ENCODE assay signal across 8 mouse cellular contexts in genomic region chr7:5038109-5038732, GRCm38 (mm10). TPM values are rescaled to one million over a fixed set of nuclear protein-coding genes. Genes with fewer than 3 reads are reported as not detected.
DNase-seq lines count a peak whose midpoint lies in the region; ATAC-seq lines count a peak whose summit lies in the region.

Zfp784 (minus strand) TSS chr7:5038446.

- H3K27ac ChIP-seq in hindbrain, embryonic 13.5 days, result peak within 1 kb of the TSS; percentile 98

- H3K4me1 ChIP-seq in hindbrain, embryonic 13.5 days (replicated peaks), result peaks cover 22% of the 10 kb centered on the region

- DNase-seq in NIH3T3 (ENCODE audit: low read depth), result peak; percentile 95
- peak; percentile 97 for DNase-seq in cerebellum, postnatal 10 days
- DNase-seq in frontal cortex, postnatal 10 days (ENCODE audit: low spot score in 2 of 2), result peak; percentile 88 to 92
- DNase-seq in layer of hippocampus, postnatal 36 days, result peak; percentile 94
- DNase-seq in lung, postnatal 36 days, result peak; percentile 94
- peak; percentile 95 for DNase-seq in retina, postnatal 1 day
- peak; percentile 93 to 97 for DNase-seq in urinary bladder, adult 18-20 months (ENCODE audit: low spot score in 2 of 2)

- ATAC-seq in hindbrain, embryonic 13.5 days (ENCODE audit: low FRiP score), result peak; percentile 96

- peak within 1 kb of the TSS; percentile 60 for H3K4me2 ChIP-seq in hindbrain, embryonic 13.5 days

- H3K9me3 ChIP-seq in hindbrain, embryonic 13.5 days, result no peaks in the 10 kb centered on the region

- under 1% methylated on average over 48 of the region's 48 CpGs for WGBS in hindbrain, embryonic 13.5 days

- H3K36me3 ChIP-seq in hindbrain, embryonic 13.5 days, result peaks cover 34% of the 10 kb centered on the region

- H3K27me3 ChIP-seq in hindbrain, embryonic 13.5 days, result no peaks in the 10 kb centered on the region

- peak within 1 kb of the TSS; percentile 61 for H3K4me3 ChIP-seq in hindbrain, embryonic 13.5 days

- H3K9ac ChIP-seq in hindbrain, embryonic 13.5 days, result peak within 1 kb of the TSS; percentile 77

RNA-seq across cellular contexts. Expression of gene Zfp784, which starts in this region (rescaled TPM):
- polyA plus RNA-seq in hindbrain, embryonic 13.5 days (2015; fragmentation: Nextera tagmentation; extraction: Ambion mirVana), result 7.8 and 9.8 TPM in 2 replicates
- 1 to 10 TPM; 5.1 to 5.4 TPM for total RNA-seq in layer of hippocampus, postnatal 36 days (2021)

Comparison
In these comparisons a context has a peak if more than half of its experiments do, and no peak if none do; other contexts are left out.
1. Peak in every context shown above with its lines: DNase-seq, ATAC-seq, H3K4me3 ChIP-seq and H3K27ac ChIP-seq.